Mouse (Mus musculus): ENCODE measurements around the gene Myo3b. TPM values are rescaled to one million over a fixed set of nuclear protein-coding genes. Genes with fewer than 3 reads are reported as not detected.
A peak's percentile ranks its signal among the peaks of the same experiment; 100 is the strongest.

Myo3b gene
- polyA plus RNA-seq, 1 experiment from 2014 or later = not detected

DNA sequence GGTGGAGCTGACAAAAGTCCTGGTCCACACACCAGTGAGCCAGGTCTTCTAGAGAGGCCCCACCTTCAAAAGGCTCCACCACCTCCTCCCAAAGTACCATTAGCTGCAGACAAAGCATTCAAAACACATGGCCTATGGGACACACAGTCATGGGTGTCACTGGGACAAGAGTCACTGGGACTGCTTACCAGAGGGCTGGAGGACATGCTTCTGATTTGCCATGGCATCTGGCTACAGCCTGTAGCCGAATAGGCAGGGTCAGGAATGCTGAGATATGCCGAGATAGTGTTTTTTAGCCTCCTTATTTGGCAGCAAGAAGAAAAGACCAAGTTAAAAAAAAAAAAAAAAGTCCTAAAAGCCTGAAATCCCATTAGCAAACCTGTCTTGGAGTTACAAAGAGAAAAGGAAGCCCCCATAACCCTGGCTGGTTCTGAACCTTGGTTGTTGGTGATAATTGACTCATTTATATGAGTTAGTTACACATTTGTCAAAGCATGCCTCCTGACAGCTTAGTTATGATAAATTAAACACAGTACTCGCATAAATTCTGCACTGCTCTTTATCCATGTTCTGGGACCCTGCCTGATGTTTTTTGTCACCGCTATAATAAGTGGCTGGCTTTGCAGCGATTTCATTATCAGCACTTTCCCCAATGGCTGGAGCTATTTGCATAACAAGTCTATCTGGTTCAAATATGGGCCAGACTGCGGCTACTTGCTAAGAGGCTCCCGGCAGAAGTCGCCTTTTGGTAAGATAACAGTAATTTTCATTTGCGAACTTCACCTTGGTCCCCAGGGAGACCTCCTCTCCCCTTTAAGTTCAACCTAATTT, 156.7 kb downstream of the Myo3b start:
- Histone ChIP-seq H3K4me2 (no peak overlapping the region), H3K9ac (ENCODE audit: low read length) (no peak overlapping the region), H3K4me1 (ENCODE audit: control insufficient read depth, insufficient read depth, low read length) (peaks cover 14% of the 10 kb centered on the region), H3K27me3 (ENCODE audit: control insufficient read depth, insufficient read depth, low read length) (0 out of 2 replicates have a peak, but pooled peaks cover 3% of the 10 kb centered on the region), H3K27ac (ENCODE audit: low read depth, low read length) (no peak overlapping the region), H3K4me3 (ENCODE audit: low read depth, low read length) (no peak overlapping the region), H3K9me3 (ENCODE audit: control insufficient read depth, low read length) (no peaks in the 10 kb centered on the region; the same call in 1 of the 2 replicates), H3K36me3 (ENCODE audit: control insufficient read depth, insufficient read depth, low read length) (no peaks in the 10 kb centered on the region)
- ATAC-seq (ENCODE audit: low FRiP score) (no peak), DNase-seq (ENCODE audit: low spot score, missing footprints) (no peak)
- 57% methylated on average over 9 of the region's 9 CpGs for WGBS

DNA sequence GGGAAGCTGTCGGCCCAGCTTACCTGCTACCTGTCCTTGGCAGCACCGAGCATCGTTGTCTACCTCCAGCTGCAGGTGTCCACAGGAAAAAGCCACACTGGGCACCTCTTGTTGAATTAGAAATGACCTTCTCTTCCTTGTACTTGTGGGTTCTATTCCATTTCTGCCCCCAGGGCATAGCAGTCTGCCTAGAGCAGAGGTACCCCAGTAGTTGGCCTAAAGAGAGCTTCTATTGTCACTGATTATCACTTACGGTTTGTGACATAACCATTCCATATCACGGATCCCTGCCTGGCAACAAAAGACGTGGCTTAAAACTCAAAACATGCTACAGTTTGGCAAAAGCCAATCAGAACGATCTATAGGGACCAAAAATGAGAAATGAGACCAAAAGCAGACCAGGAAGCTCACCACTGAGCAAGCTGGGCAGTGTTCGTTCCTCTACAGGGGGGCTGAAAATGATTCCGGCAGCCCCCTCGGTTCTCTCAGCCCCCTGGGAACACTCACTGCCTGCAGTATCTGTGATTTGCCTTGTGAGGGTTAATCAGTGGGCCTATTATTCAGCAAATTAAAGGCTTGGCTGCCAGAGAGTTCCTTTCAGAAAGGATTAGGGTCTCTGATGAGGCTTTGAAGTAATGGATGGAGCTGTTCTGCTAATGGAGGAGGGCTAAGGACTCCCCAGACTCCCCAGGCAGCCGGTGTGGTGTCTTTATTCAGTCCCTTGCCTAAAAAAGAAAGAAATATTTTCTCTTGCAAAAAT, 163.1 kb downstream of the Myo3b start:
- Histone ChIP-seq H3K9ac (ENCODE audit: low read length) (peak overlapping the region; percentile 24; the same call in 1 of the 2 replicates), H3K4me2 (peak overlapping the region; percentile 36), H3K36me3 (ENCODE audit: control insufficient read depth, insufficient read depth, low read length) (no peaks in the 10 kb centered on the region), H3K27ac (ENCODE audit: low read depth, low read length) (peak overlapping the region; percentile 49), H3K27me3 (ENCODE audit: control insufficient read depth, insufficient read depth, low read length) (peaks cover 3% of the 10 kb centered on the region; the same call in 1 of the 2 replicates), H3K4me1 (ENCODE audit: control insufficient read depth, insufficient read depth, low read length) (peaks cover 23% of the 10 kb centered on the region), H3K4me3 (ENCODE audit: low read depth, low read length) (no peak overlapping the region), H3K9me3 (ENCODE audit: control insufficient read depth, low read length) (no peaks in the 10 kb centered on the region)
- 20% methylated on average over 11 of the region's 11 CpGs for WGBS
- peak; percentile 88 for ATAC-seq (ENCODE audit: low FRiP score)
- peak; percentile 86 for DNase-seq (ENCODE audit: low spot score, missing footprints)

DNA sequence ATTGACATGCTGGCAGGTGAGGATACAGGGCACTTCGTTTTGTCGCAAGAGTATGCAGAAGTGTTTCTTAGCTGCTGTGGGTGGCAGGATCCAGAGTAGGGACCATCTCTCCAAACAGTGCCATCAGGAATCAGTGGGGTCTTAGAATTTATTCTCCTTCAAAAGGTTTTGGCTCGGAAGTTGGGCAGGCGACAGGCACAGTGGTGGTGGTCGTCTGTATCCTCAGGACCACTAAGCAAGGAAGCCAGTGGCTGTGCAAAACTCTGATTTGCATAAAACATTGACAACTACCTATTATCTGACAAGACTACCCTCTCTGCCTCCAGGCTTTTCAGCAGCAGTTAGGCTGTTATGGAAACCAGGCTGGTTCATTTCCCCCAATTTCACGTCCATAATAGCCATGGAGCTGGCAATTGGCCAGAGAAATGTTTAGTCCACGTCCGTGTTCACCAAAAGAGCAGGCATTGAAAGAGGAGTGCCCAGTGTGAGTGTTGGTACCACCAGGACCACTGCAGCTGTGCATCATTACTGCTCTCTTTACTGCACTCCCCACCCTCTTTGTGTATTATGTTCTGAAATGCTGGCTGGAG, 163.7 kb downstream of the Myo3b start:
- ATAC-seq (ENCODE audit: low FRiP score) = peak; percentile 67
- 11% methylated on average over 8 of the region's 8 CpGs for WGBS

GRCm38 (mm10) chr2:70208411-70208810, 169.5 kb downstream of the Myo3b start:
- Histone ChIP-seq H3K27me3 (ENCODE audit: control insufficient read depth, insufficient read depth, low read length) (no peaks in the 10 kb centered on the region; the same call in 1 of the 2 replicates), H3K4me1 (ENCODE audit: control insufficient read depth, insufficient read depth, low read length) (peaks cover 3% of the 10 kb centered on the region; the same call in 1 of the 2 replicates), H3K4me3 (ENCODE audit: low read depth, low read length) (no peak overlapping the region), H3K9me3 (ENCODE audit: control insufficient read depth, low read length) (no peaks in the 10 kb centered on the region), H3K9ac (ENCODE audit: low read length) (no peak overlapping the region), H3K4me2 (no peak overlapping the region), H3K27ac (ENCODE audit: low read depth, low read length) (no peak overlapping the region), H3K36me3 (ENCODE audit: control insufficient read depth, insufficient read depth, low read length) (no peaks in the 10 kb centered on the region)
- ATAC-seq (ENCODE audit: low FRiP score) (no peak), DNase-seq (ENCODE audit: low spot score, missing footprints) (peak; percentile 77)
- WGBS = 91% methylated on average over 1 of the region's 1 CpGs

More for the DNA sequence above, 163.7 kb downstream of the Myo3b start:
- Histone ChIP-seq H3K4me3 (ENCODE audit: low read depth, low read length) (no peak overlapping the region), H3K9me3 (ENCODE audit: control insufficient read depth, low read length) (no peaks in the 10 kb centered on the region), H3K4me2 (peak overlapping the region; percentile 36), H3K27ac (ENCODE audit: low read depth, low read length) (peak overlapping the region; percentile 49), H3K36me3 (ENCODE audit: control insufficient read depth, insufficient read depth, low read length) (no peaks in the 10 kb centered on the region), H3K9ac (ENCODE audit: low read length) (0 out of 2 replicates have a peak overlapping the region, but pooled peaks have one; percentile 24), H3K27me3 (ENCODE audit: control insufficient read depth, insufficient read depth, low read length) (peaks cover 3% of the 10 kb centered on the region; the same call in 1 of the 2 replicates), H3K4me1 (ENCODE audit: control insufficient read depth, insufficient read depth, low read length) (peaks cover 19% of the 10 kb centered on the region)
- peak; percentile 90 for DNase-seq (ENCODE audit: low spot score, missing footprints)

GRCm38 (mm10) chr2:70209790-70210189, 170.9 kb downstream of the Myo3b start:
- H3K27ac ChIP-seq (ENCODE audit: low read depth, low read length) = no peak overlapping the region

DNA sequence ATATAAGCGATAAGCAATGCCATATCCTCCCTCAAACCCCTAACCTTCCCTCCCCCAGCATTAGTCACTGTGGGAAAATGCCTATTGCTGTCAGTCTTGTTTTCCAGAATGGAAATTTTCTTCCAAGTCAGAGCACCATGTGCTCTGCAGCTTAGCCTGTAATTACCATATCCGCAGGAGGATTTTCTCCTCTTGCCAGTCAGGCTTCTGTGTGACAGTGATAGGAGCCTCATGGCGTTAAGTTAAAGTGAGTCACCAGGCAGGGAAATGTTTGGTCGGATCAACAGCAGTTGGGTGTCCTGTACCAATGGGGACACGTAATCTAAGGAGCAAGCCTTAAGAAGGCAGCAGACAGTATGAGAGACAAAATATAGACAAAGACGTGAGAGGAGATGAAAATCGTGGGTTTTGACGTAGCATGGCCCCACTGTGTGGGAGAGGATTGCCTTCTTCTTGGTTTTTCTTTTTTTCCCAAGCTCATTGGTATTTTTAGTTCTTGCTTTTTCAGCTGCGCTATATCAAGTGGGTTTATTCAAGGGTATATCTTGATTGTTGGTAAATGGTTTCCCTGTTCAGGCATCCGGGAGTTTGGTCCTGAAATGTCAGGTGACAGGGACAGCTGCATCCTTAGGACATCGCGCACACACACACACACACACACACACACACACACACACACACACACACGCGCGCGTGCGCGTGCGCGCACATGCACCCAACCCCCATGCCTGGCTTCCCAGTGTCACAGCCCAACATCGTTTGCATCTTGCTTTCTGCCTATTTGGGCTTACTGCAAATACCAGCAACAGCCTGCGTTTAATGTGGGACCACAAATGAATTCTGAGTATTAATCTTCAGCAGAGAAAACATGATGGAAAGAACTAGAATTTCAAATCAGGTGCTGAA, 171.8 kb downstream of the Myo3b start:
- ATAC-seq (ENCODE audit: low FRiP score) (peak; percentile 58; the same call in 1 of the 2 replicates), DNase-seq (ENCODE audit: low spot score, missing footprints) (peak; percentile 83)
- H3K36me3 ChIP-seq (ENCODE audit: control insufficient read depth, insufficient read depth, low read length) = no peaks in the 10 kb centered on the region
- no peak overlapping the region for H3K4me3 ChIP-seq (ENCODE audit: low read depth, low read length)
- H3K27ac ChIP-seq (ENCODE audit: low read depth, low read length) = no peak overlapping the region
- H3K4me1 ChIP-seq (ENCODE audit: control insufficient read depth, insufficient read depth, low read length) = peaks cover 3% of the 10 kb centered on the region; the same call in 1 of the 2 replicates
- no peaks in the 10 kb centered on the region for H3K9me3 ChIP-seq (ENCODE audit: control insufficient read depth, low read length)
- H3K4me2 ChIP-seq = no peak overlapping the region
- WGBS = 82% methylated on average over 22 of the region's 22 CpGs
- H3K27me3 ChIP-seq (ENCODE audit: control insufficient read depth, insufficient read depth, low read length) = no peaks in the 10 kb centered on the region
- no peak overlapping the region for H3K9ac ChIP-seq (ENCODE audit: low read length)

More at GRCm38 (mm10) chr2:70209790-70210189, 170.9 kb downstream of the Myo3b start:
- 81% methylated on average over 3 of the region's 3 CpGs for WGBS
- no peaks in the 10 kb centered on the region for H3K36me3 ChIP-seq (ENCODE audit: control insufficient read depth, insufficient read depth, low read length)
- DNase-seq (ENCODE audit: low spot score, missing footprints) (peak; percentile 81), ATAC-seq (ENCODE audit: low FRiP score) (0 out of 2 replicates have a peak, but pooled peaks have one; percentile 16)
- no peak overlapping the region for H3K9ac ChIP-seq (ENCODE audit: low read length)
- no peaks in the 10 kb centered on the region for H3K9me3 ChIP-seq (ENCODE audit: control insufficient read depth, low read length)
- H3K4me3 ChIP-seq (ENCODE audit: low read depth, low read length) = no peak overlapping the region
- H3K4me1 ChIP-seq (ENCODE audit: control insufficient read depth, insufficient read depth, low read length) = peaks cover 3% of the 10 kb centered on the region; the same call in 1 of the 2 replicates
- no peak overlapping the region for H3K4me2 ChIP-seq
- H3K27me3 ChIP-seq (ENCODE audit: control insufficient read depth, insufficient read depth, low read length) = no peaks in the 10 kb centered on the region

DNA sequence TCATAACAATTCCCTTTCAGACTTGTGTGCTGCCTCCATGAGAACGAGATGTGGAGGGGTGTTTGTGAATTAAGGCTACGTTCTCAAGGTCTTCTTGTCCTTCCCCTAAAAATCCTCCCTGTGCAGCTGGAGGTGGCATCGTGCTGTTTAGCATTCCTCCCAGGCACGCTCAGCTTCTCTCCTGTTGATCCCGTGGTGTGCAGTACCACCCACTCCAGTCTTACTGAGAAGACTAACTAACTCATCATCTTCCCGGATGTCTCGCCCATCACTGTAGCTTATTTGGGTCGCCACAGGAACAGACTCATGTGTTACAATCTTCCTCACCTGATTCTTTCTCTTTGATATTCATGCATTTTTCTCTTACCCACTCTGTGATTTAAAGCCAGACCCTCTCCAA, 175.5 kb downstream of the Myo3b start:
- no peak overlapping the region for H3K4me2 ChIP-seq
- H3K4me3 ChIP-seq (ENCODE audit: low read depth, low read length) = no peak overlapping the region
- H3K36me3 ChIP-seq (ENCODE audit: control insufficient read depth, insufficient read depth, low read length) = no peaks in the 10 kb centered on the region
- no peak overlapping the region for H3K27ac ChIP-seq (ENCODE audit: low read depth, low read length)
- no peak for ATAC-seq (ENCODE audit: low FRiP score)
- no peak overlapping the region for H3K9ac ChIP-seq (ENCODE audit: low read length)
- H3K9me3 ChIP-seq (ENCODE audit: control insufficient read depth, low read length) = no peaks in the 10 kb centered on the region
- peaks cover 3% of the 10 kb centered on the region; the same call in 1 of the 2 replicates for H3K4me1 ChIP-seq (ENCODE audit: control insufficient read depth, insufficient read depth, low read length)
- WGBS = 75% methylated on average over 8 of the region's 8 CpGs
- no peaks in the 10 kb centered on the region for H3K27me3 ChIP-seq (ENCODE audit: control insufficient read depth, insufficient read depth, low read length)
- DNase-seq (ENCODE audit: low spot score, missing footprints) = no peak

DNA sequence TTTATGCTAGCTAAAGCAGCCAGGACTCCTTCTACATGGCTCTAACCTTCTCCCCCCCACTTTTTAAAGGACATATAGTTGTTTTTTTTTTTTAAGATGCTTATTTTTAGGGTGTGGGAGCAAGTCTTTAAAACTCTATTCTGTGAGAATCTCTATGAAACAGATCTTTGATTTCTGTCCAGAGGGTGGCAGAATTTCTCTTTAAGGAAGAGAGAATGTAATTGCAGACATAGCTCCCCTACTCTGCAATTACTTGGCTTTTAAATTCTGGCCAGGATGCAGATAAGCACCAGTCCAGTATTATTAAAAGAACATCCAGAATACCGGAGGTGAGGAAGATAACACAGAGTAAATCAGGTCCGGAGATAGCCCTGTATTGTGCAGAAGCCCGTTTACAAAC, 178.9 kb downstream of the Myo3b start:
- no peak overlapping the region for H3K9ac ChIP-seq (ENCODE audit: low read length)
- H3K27ac ChIP-seq (ENCODE audit: low read depth, low read length) = no peak overlapping the region
- peaks cover 3% of the 10 kb centered on the region; the same call in 1 of the 2 replicates for H3K4me1 ChIP-seq (ENCODE audit: control insufficient read depth, insufficient read depth, low read length)
- 84% methylated on average over 3 of the region's 3 CpGs for WGBS
- no peaks in the 10 kb centered on the region for H3K9me3 ChIP-seq (ENCODE audit: control insufficient read depth, low read length)
- H3K36me3 ChIP-seq (ENCODE audit: control insufficient read depth, insufficient read depth, low read length) = no peaks in the 10 kb centered on the region
- DNase-seq (ENCODE audit: low spot score, missing footprints) (peak; percentile 37), ATAC-seq (ENCODE audit: low FRiP score) (no peak)
- no peak overlapping the region for H3K4me3 ChIP-seq (ENCODE audit: low read depth, low read length)
- H3K27me3 ChIP-seq (ENCODE audit: control insufficient read depth, insufficient read depth, low read length) = no peaks in the 10 kb centered on the region
- H3K4me2 ChIP-seq = no peak overlapping the region
